13 mouse cellular contexts compared by ENCODE assay signal in the genomic region with DNA sequence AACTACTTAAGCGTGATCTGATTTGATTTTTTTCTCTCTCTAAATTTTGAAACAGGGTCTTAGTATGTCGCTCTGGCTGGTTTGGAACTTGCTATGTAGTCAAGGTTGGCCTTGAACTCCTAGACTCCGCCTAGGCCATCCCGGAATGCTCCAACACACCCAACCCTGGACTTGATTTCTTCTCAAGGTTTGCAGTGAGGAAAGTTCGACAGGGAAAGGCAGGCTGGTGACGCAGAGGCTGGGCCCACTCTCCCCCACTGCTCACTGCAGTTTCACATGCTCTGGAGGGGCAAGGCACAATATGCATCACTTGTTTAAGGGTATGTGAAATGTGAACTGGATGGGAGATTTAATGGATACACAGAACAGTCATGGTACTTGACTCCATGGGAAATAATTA. TPM values are rescaled to one million over a fixed set of nuclear protein-coding genes. Genes with fewer than 3 reads are reported as not detected.
DNase-seq lines count a peak whose midpoint lies in the region; ATAC-seq and TF ChIP-seq lines count a peak whose summit lies in the region.
"Had no signal": no experiment of that assay in that cellular context is flagged by ENCODE, and none has a peak within 500 bp of the region (broad histone marks: within the 10 kb centered on the region; RNA-seq: fewer than 3 reads in every experiment).

No protein-coding gene starts in this region.

- peak overlapping the region; percentile 95 for H3K4me2 ChIP-seq in hindbrain, embryonic 13.5 days
- no peak overlapping the region for H3K4me2 ChIP-seq in hindbrain, embryonic 16.5 days (ENCODE audit: low read length)
- peak overlapping the region; percentile 71 for H3K4me2 ChIP-seq in lung, embryonic 15.5 days
- peak overlapping the region; percentile 90 for H3K4me2 ChIP-seq in myocyte (ENCODE audit: low read depth)
- H3K4me2 ChIP-seq: liver, embryonic 15.5 days had no signal

- H3K9me3 ChIP-seq in hindbrain, embryonic 13.5 days = no peaks in the 10 kb centered on the region
- no peaks in the 10 kb centered on the region for H3K9me3 ChIP-seq in hindbrain, embryonic 16.5 days (ENCODE audit: control insufficient read depth, low read length)
- H3K9me3 ChIP-seq in lung, embryonic 15.5 days = no peaks in the 10 kb centered on the region
- H3K9me3 ChIP-seq: liver, embryonic 15.5 days had no signal

- H3K9ac ChIP-seq in hindbrain, embryonic 13.5 days = peak overlapping the region; percentile 35; the same call in 1 of the 2 replicates
- H3K9ac ChIP-seq in hindbrain, embryonic 16.5 days (ENCODE audit: low read depth, low read length) = no peak overlapping the region
- H3K9ac ChIP-seq in lung, embryonic 15.5 days = peak overlapping the region; percentile 90; the same call in 1 of the 2 replicates
- H3K9ac ChIP-seq: liver, embryonic 15.5 days had no signal

- H3K4me3 ChIP-seq in hindbrain, embryonic 13.5 days = no peak overlapping the region
- H3K4me3 ChIP-seq in hindbrain, embryonic 16.5 days (ENCODE audit: low read length) = no peak overlapping the region
- peak overlapping the region; percentile 88 for H3K4me3 ChIP-seq in lung, embryonic 15.5 days
- H3K4me3 ChIP-seq in myocyte = peak overlapping the region; percentile 72
- H3K4me3 ChIP-seq: liver, embryonic 15.5 days had no signal

- no peak for ATAC-seq in hindbrain, embryonic 13.5 days (ENCODE audit: low FRiP score)
- ATAC-seq in hindbrain, embryonic 16.5 days = no peak
- no peak for ATAC-seq in lung, embryonic 15.5 days (ENCODE audit: borderline replicate concordance, extremely low read depth, low FRiP score, low TSS enrichment)

- H3K27me3 ChIP-seq in hindbrain, embryonic 13.5 days = no peaks in the 10 kb centered on the region
- no peaks in the 10 kb centered on the region for H3K27me3 ChIP-seq in hindbrain, embryonic 16.5 days (replicated peaks; ENCODE audit: control insufficient read depth, insufficient read depth, low read length)
- H3K27me3 ChIP-seq in lung, embryonic 15.5 days = no peaks in the 10 kb centered on the region
- no peaks in the 10 kb centered on the region for H3K27me3 ChIP-seq in myocyte (ENCODE audit: control insufficient read depth, insufficient read depth, insufficient read length)

- peaks cover 76% of the 10 kb centered on the region for H3K79me2 ChIP-seq in myocyte (ENCODE audit: control insufficient read depth, insufficient read depth)

- peaks cover 33% of the 10 kb centered on the region for H3K4me1 ChIP-seq in hindbrain, embryonic 13.5 days (replicated peaks)
- H3K4me1 ChIP-seq in hindbrain, embryonic 16.5 days (ENCODE audit: control insufficient read depth, insufficient read depth, low read depth, low read length) = peaks cover 25% of the 10 kb centered on the region
- H3K4me1 ChIP-seq in lung, embryonic 15.5 days = peaks cover 51% of the 10 kb centered on the region

- peaks cover 4% of the 10 kb centered on the region; the same call in 1 of the 2 replicates for H3K36me3 ChIP-seq in hindbrain, embryonic 13.5 days
- no peaks in the 10 kb centered on the region for H3K36me3 ChIP-seq in hindbrain, embryonic 16.5 days (ENCODE audit: control insufficient read depth, insufficient read depth, low read length)
- peaks cover 9% of the 10 kb centered on the region; the same call in 1 of the 2 replicates for H3K36me3 ChIP-seq in lung, embryonic 15.5 days
- H3K36me3 ChIP-seq in myocyte (ENCODE audit: control insufficient read depth, insufficient read depth) = no peaks in the 10 kb centered on the region
- H3K36me3 ChIP-seq: liver, embryonic 15.5 days had no signal

- no peak overlapping the region for H3ac ChIP-seq in myocyte (ENCODE audit: control insufficient read depth, insufficient read length)

- no peak overlapping the region for H3K27ac ChIP-seq in hindbrain, embryonic 13.5 days
- H3K27ac ChIP-seq in hindbrain, embryonic 16.5 days (ENCODE audit: low read depth, low read length) = no peak overlapping the region
- H3K27ac ChIP-seq in lung, embryonic 15.5 days = no peak overlapping the region
- H3K27ac ChIP-seq: liver, embryonic 15.5 days had no signal

- DNase-seq in adrenal gland, postnatal 14 days = peak; percentile 43
- no peak for DNase-seq in adrenal gland, postnatal 36 days
- no peak for DNase-seq in lung, postnatal 25 days (ENCODE audit: low spot score)
- DNase-seq in right cerebral cortex, postnatal 14 days = no peak
- DNase-seq: adrenal gland, postnatal 10 days; cerebellum, adult 11-12 months; kidney, adult 8-10 months; thymus, postnatal 14 days had no signal

- 84% methylated on average over 6 of the region's 6 CpGs for WGBS in hindbrain, embryonic 13.5 days
- WGBS in hindbrain, embryonic 16.5 days = 86% methylated on average over 6 of the region's 6 CpGs
- 71% methylated on average over 6 of the region's 6 CpGs for WGBS in lung, embryonic 15.5 days

- TF ChIP-seq POLR2A in myocyte (IDR thresholded peaks at IDR 0.05; ENCODE audit: insufficient read length, low read depth) = no peak

TF ChIP-seq in myocyte, 11 proteins besides CTCF, POLR2A, EP300 and RAD21:
- no peak for TF ChIP-seq MAX (IDR thresholded peaks at IDR 0.05; ENCODE audit: low read depth)
- no peak for TF ChIP-seq POLR2AphosphoS2 (IDR thresholded peaks at IDR 0.05; ENCODE audit: insufficient read length, low read depth)
- no peak for TF ChIP-seq MYOG (IDR thresholded peaks at IDR 0.05; ENCODE audit: control insufficient read depth in 1 of 3, insufficient read depth in 1 of 3, insufficient read length in 2 of 3, low read depth in 2 of 3)
- no peak for TF ChIP-seq SRF (IDR thresholded peaks at IDR 0.05; ENCODE audit: control insufficient read depth, insufficient read length, low read depth)
- no peak for TF ChIP-seq TCF3 (IDR thresholded peaks at IDR 0.05; ENCODE audit: insufficient read length, low read depth)
- TF ChIP-seq TCF12 (IDR thresholded peaks at IDR 0.05; ENCODE audit: insufficient read depth, poor library complexity, severe bottlenecking) = no peak
- no peak for TF ChIP-seq USF1 (IDR thresholded peaks at IDR 0.05; ENCODE audit: low read depth)
- TF ChIP-seq CEBPB (IDR thresholded peaks at IDR 0.05; ENCODE audit: insufficient read depth, poor library complexity, severe bottlenecking) = no peak
- TF ChIP-seq E2F4 (IDR thresholded peaks at IDR 0.05; ENCODE audit: insufficient read depth) = no peak
- TF ChIP-seq REST (IDR thresholded peaks at IDR 0.05; ENCODE audit: insufficient read depth, insufficient read length) = no peak
- TF ChIP-seq MYOD1 (IDR thresholded peaks at IDR 0.05; ENCODE audit: control insufficient read depth in 1 of 3, insufficient read length in 2 of 3, low read depth in 2 of 3) = no peak

RNA-seq across cellular contexts. Expression of a gene that starts 3.3 kb away (rescaled TPM):
- total RNA-seq in adrenal gland, postnatal 14 days (2021) = 169 and 170 TPM in 2 replicates
- 100 to 1,000 TPM in 1 of 2 experiments, 10 to 100 TPM in 1; 84.0 to 141 TPM for total RNA-seq in adrenal gland, postnatal 36 days (2021)
- polyA plus RNA-seq in hindbrain, embryonic 13.5 days (2015; fragmentation: Nextera tagmentation; extraction: Ambion mirVana) = 18.6 and 20.2 TPM in 2 replicates
- 15.4 and 19.1 TPM in 2 replicates for polyA plus RNA-seq in hindbrain, embryonic 16.5 days (2015; fragmentation: Nextera tagmentation; extraction: Ambion mirVana)
- 120 and 122 TPM in 2 replicates for polyA plus RNA-seq in lung, embryonic 15.5 days (2015; fragmentation: Nextera tagmentation; extraction: Ambion mirVana)
- polyA plus RNA-seq in myocyte (2012; fragmentation: generic; extraction: Trizol) = 50.9 TPM

Comparison
In these comparisons a context has a peak if more than half of its experiments do, and no peak if none do; other contexts are left out.
1. H3K4me3 ChIP-seq: peak in lung, embryonic 15.5 days (single experiment) and myocyte (single experiment); none in hindbrain, embryonic 13.5 days (single experiment) and hindbrain, embryonic 16.5 days (single experiment).